ENCODE assay signal across 34 mouse cellular contexts in the genomic region with DNA sequence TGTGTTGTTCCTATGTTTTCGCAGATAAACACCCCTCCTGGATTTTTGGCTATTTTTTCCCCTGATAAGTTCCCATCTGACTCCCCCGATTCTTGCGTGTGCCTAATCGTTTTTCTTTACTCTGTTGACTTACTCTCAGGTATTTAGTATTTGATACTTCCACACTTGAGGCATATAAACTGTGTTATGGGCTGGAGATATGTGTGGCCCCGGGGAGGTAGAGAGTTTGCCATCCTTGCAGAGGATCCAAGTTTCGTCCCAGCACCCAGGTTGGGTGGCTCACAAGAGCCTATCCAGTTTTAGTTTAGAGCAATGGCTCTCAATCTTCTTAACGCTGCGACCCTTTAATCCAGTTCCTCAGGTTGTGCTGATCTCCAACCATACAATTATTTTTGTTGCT.
"Had no signal": no experiment of that assay in that cellular context is flagged by ENCODE, and none has a peak within 500 bp of the region (broad histone marks: within the 10 kb centered on the region; RNA-seq: fewer than 3 reads in every experiment).

No protein-coding gene starts in this region.

- H3K27me3 ChIP-seq: heart, embryonic 12.5 days; heart, embryonic 13.5 days; heart, embryonic 15.5 days; hindbrain, embryonic 12.5 days; hindbrain, embryonic 13.5 days; hindbrain, embryonic 15.5 days; intestine, embryonic 15.5 days had no signal

- H3K4me3 ChIP-seq: heart, embryonic 10.5 days; heart, embryonic 12.5 days; heart, embryonic 13.5 days; heart, embryonic 15.5 days; hindbrain, embryonic 10.5 days; hindbrain, embryonic 12.5 days; hindbrain, embryonic 13.5 days; hindbrain, embryonic 15.5 days; intestine, embryonic 15.5 days; layer of hippocampus, adult 2 months; left cerebral cortex, adult 2 months had no signal

- H3K9ac ChIP-seq: heart, embryonic 12.5 days; heart, embryonic 13.5 days; heart, embryonic 15.5 days; hindbrain, embryonic 12.5 days; hindbrain, embryonic 13.5 days; hindbrain, embryonic 14.5 days; hindbrain, embryonic 15.5 days; intestine, embryonic 15.5 days had no signal

- H3K9me3 ChIP-seq: heart, embryonic 10.5 days; heart, embryonic 12.5 days; heart, embryonic 13.5 days; heart, embryonic 15.5 days; hindbrain, embryonic 10.5 days; hindbrain, embryonic 12.5 days; hindbrain, embryonic 13.5 days; hindbrain, embryonic 15.5 days; intestine, embryonic 15.5 days had no signal

- H3K27ac ChIP-seq: heart, embryonic 10.5 days; heart, embryonic 13.5 days; heart, embryonic 15.5 days; hindbrain, embryonic 10.5 days; hindbrain, embryonic 12.5 days; hindbrain, embryonic 13.5 days; hindbrain, embryonic 14.5 days; hindbrain, embryonic 15.5 days; hindbrain, postnatal 0 days; intestine, embryonic 15.5 days; kidney, postnatal 0 days; layer of hippocampus, adult 2 months; left cerebral cortex, adult 2 months had no signal

- H3K36me3 ChIP-seq: heart, embryonic 10.5 days; heart, embryonic 12.5 days; heart, embryonic 13.5 days; heart, embryonic 15.5 days; hindbrain, embryonic 10.5 days; hindbrain, embryonic 12.5 days; hindbrain, embryonic 13.5 days; hindbrain, embryonic 15.5 days; intestine, embryonic 15.5 days had no signal

- H3K4me2 ChIP-seq: heart, embryonic 11.5 days; heart, embryonic 12.5 days; heart, embryonic 13.5 days; heart, embryonic 15.5 days; hindbrain, embryonic 12.5 days; hindbrain, embryonic 13.5 days; hindbrain, embryonic 14.5 days; hindbrain, embryonic 15.5 days; intestine, embryonic 15.5 days had no signal

- H3K4me1 ChIP-seq: heart, embryonic 10.5 days; heart, embryonic 13.5 days; heart, embryonic 15.5 days; intestine, embryonic 15.5 days had no signal

- DNase-seq: heart, postnatal 10 days; heart, postnatal 14 days; heart, postnatal 36 days; heart, postnatal 4 days; kidney, adult 11 months; kidney, adult 18-20 months; kidney, adult 2 months; kidney, adult 8-10 months; kidney, adult 9 months; kidney, postnatal 14 days; kidney, postnatal 25 days; kidney, postnatal 36 days; kidney, postnatal 4 days; layer of hippocampus, adult 9-11 months; layer of hippocampus, postnatal 36 days had no signal

- ATAC-seq: hindbrain, embryonic 16.5 days; hindbrain, postnatal 0 days; inflammation-experienced regulatory T-cells, adult 6 months; intestine, embryonic 15.5 days; intestine, embryonic 16.5 days; intestine, postnatal 0 days had no signal
